Mouse (Mus musculus): ENCODE data around the gene Ap5m1.
"Not testable (repeated sequence)": the region's sequence is repeated elsewhere in the genome, so short reads cannot be mapped to it uniquely, and the experiment has no call there.

Ap5m1 gene

GRCm38 (mm10) chr14:49065529-49066273 is at the start of gene Ap5m1:
Gene Ap5m1, plus strand, starts transcription at chr14:49066097.
- DNase-seq (ENCODE audit: low read depth, low spot score), result no peak

GRCm38 (mm10) chr14:49019765-49020164 is 46.1 kb upstream of the Ap5m1 start:
- DNase-seq (ENCODE audit: low read depth, low spot score), result no peak

GRCm38 (mm10) chr14:49027040-49027778 is 38.7 kb upstream of the Ap5m1 start:
- no peak for DNase-seq (ENCODE audit: low read depth, low spot score)

- no peak for DNase-seq (ENCODE audit: low read depth, low spot score)
These were observed 38.0 kb upstream of the Ap5m1 start for GRCm38 (mm10) chr14:49027779-49028368.

- no peak for DNase-seq (ENCODE audit: low read depth, low spot score)
These were observed 36.9 kb upstream of the Ap5m1 start for GRCm38 (mm10) chr14:49028991-49029390.

GRCm38 (mm10) chr14:49045610-49046009 is 20.3 kb upstream of the Ap5m1 start:
- peak; percentile 56 for DNase-seq (ENCODE audit: low read depth, low spot score)

- no peak for DNase-seq (ENCODE audit: low read depth, low spot score)
These were observed 16.4 kb upstream of the Ap5m1 start for GRCm38 (mm10) chr14:49049492-49049891.

GRCm38 (mm10) chr14:49063838-49064237 is 2.1 kb upstream of the Ap5m1 start:
- DNase-seq (ENCODE audit: low read depth, low spot score), result no peak

GRCm38 (mm10) chr14:49066274-49066823 is 452 bp downstream of the Ap5m1 start, which contains the start of gene Exoc5:
Gene Exoc5, minus strand, starts transcription at chr14:49066653.
- DNase-seq (ENCODE audit: low read depth, low spot score), result peak; percentile 97

- no peak for DNase-seq (ENCODE audit: low read depth, low spot score)
These were observed 6.9 kb downstream of the Ap5m1 start for GRCm38 (mm10) chr14:49072837-49073236.

GRCm38 (mm10) chr14:49073896-49074295 is 8.0 kb downstream of the Ap5m1 start:
- DNase-seq (ENCODE audit: low read depth, low spot score), result peak; percentile 44

- DNase-seq (ENCODE audit: low read depth, low spot score), result no peak
These were observed 8.5 kb downstream of the Ap5m1 start for GRCm38 (mm10) chr14:49074361-49074760.

- no peak for DNase-seq (ENCODE audit: low read depth, low spot score)
These were observed 12.9 kb downstream of the Ap5m1 start for GRCm38 (mm10) chr14:49078820-49079219.

- no peak for DNase-seq (ENCODE audit: low read depth, low spot score)
These were observed 20.6 kb downstream of the Ap5m1 start for GRCm38 (mm10) chr14:49086522-49086921.

- no peak for DNase-seq (ENCODE audit: low read depth, low spot score)
These were observed 22.5 kb downstream of the Ap5m1 start for GRCm38 (mm10) chr14:49088155-49089048.

- no peak for DNase-seq (ENCODE audit: low read depth, low spot score)
These were observed 23.7 kb downstream of the Ap5m1 start for GRCm38 (mm10) chr14:49089461-49090058.

GRCm38 (mm10) chr14:49090102-49090501 is 24.2 kb downstream of the Ap5m1 start:
- DNase-seq (ENCODE audit: low read depth, low spot score), result no peak

- no peak for DNase-seq (ENCODE audit: low read depth, low spot score)
These were observed 25.4 kb downstream of the Ap5m1 start for GRCm38 (mm10) chr14:49091277-49091676.

- DNase-seq (ENCODE audit: low read depth, low spot score), result not testable (repeated sequence)
These were observed 25.9 kb downstream of the Ap5m1 start for GRCm38 (mm10) chr14:49091755-49092154.

- peak; percentile 28 for DNase-seq (ENCODE audit: low read depth, low spot score)
These were observed 52.5 kb downstream of the Ap5m1 start for GRCm38 (mm10) chr14:49118381-49118780.

GRCm38 (mm10) chr14:49121723-49122122 is 55.8 kb downstream of the Ap5m1 start:
- DNase-seq (ENCODE audit: low read depth, low spot score), result no peak

Data from telencephalon, adult 2 months (tissue).